Mouse (Mus musculus) E14TG2a.4 (cell line): Measurements from ENCODE around the gene Nln.

ENCODE experiments used
- H3K27me3 ChIP-seq: 2 replicates; pipeline ENCODE4 v1.6.1; 2014; ENCODE audit warnings: low read length, control low read depth; ENCODE audit not compliant: insufficient read depth
- H3K36me3 ChIP-seq: 2 replicates; pipeline ENCODE4 v1.6.1; 2014; ENCODE audit warnings: low read length, control low read depth; ENCODE audit not compliant: insufficient read depth
- H3K4me1 ChIP-seq: replicated peaks from 2 replicates; pipeline ENCODE4 v1.6.1; 2014; ENCODE audit warnings: low read depth, low read length, control low read depth
- H3K4me3 ChIP-seq: replicated peaks from 2 replicates; pipeline ENCODE4 v1.5.1; 2014; ENCODE audit warnings: mild to moderate bottlenecking, low read length
- H3K9me3 ChIP-seq: 2 replicates; pipeline ENCODE4 v1.6.1; 2014; ENCODE audit warnings: low read length, control low read depth
- CTCF ChIP-seq: conservative IDR thresholded peaks from 2 replicates; pipeline ENCODE4 v1.5.1; 2014; ENCODE audit warnings: low read length
- NANOG ChIP-seq: IDR thresholded peaks from 2 replicates; pipeline ENCODE4 v1.6.1; 2014; ENCODE audit warnings: borderline replicate concordance, low read length, mixed read lengths
- POU5F1 ChIP-seq: IDR thresholded peaks from 2 replicates; pipeline ENCODE4 v1.6.1; 2014; ENCODE audit warnings: low read length, borderline replicate concordance

Nln gene

GRCm38 (mm10) chr13:103982376-103982775, 127.0 kb downstream of the Nln start:
- TF ChIP-seq CTCF (peak; percentile 48), POU5F1 (no peak)
- H3K36me3 ChIP-seq: no peaks in the 10 kb centered on the region
- peaks cover 11% of the 10 kb centered on the region for H3K27me3 ChIP-seq
- H3K9me3 ChIP-seq: no peaks in the 10 kb centered on the region
- H3K4me3 ChIP-seq: no peak overlapping the region
- peaks cover 6% of the 10 kb centered on the region; the same call in 1 of the 2 replicates for H3K4me1 ChIP-seq

DNA sequence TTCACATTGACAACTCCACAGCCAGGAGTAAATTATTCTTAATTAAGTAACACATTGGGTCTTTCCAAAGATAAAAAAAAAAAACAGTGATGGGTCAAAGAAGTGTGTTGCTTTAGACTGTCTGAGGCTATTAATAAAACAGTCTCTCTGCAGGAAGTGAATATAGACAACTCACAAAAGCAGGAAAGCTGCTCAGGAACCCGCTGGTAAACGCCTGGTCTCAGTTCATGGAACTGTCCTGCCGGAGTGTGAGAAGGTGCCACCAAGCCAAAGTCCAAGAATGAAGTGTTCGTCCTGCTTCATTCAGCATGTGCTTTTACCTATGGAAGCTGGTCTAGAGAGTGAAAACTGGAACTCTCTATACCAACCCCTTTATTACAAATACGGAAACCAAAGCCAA, 129.0 kb downstream of the Nln start:
- Histone ChIP-seq H3K27me3 (peaks cover 3% of the 10 kb centered on the region), H3K36me3 (no peaks in the 10 kb centered on the region), H3K4me1 (peaks cover 6% of the 10 kb centered on the region; the same call in 1 of the 2 replicates), H3K4me3 (no peak overlapping the region), H3K9me3 (no peaks in the 10 kb centered on the region)
- TF ChIP-seq NANOG (no peak), CTCF (no peak)

- Histone ChIP-seq H3K27me3 (peaks cover 3% of the 10 kb centered on the region; the same call in 1 of the 2 replicates), H3K4me3 (no peak overlapping the region), H3K4me1 (peaks cover 6% of the 10 kb centered on the region; the same call in 1 of the 2 replicates), H3K9me3 (no peaks in the 10 kb centered on the region), H3K36me3 (no peaks in the 10 kb centered on the region)
- no peak for TF ChIP-seq POU5F1
- TF ChIP-seq CTCF: no peak
- no peak for TF ChIP-seq NANOG
These were observed 131.0 kb downstream of the Nln start for GRCm38 (mm10) chr13:103978286-103978866.

GRCm38 (mm10) chr13:103977844-103978243, 131.6 kb downstream of the Nln start:
- Histone ChIP-seq H3K9me3 (no peaks in the 10 kb centered on the region), H3K36me3 (no peaks in the 10 kb centered on the region), H3K4me1 (peaks cover 6% of the 10 kb centered on the region; the same call in 1 of the 2 replicates), H3K4me3 (no peak overlapping the region), H3K27me3 (0 out of 2 replicates have a peak, but pooled peaks cover 3% of the 10 kb centered on the region)
- TF ChIP-seq POU5F1 (no peak), CTCF (no peak), NANOG (no peak)

DNA sequence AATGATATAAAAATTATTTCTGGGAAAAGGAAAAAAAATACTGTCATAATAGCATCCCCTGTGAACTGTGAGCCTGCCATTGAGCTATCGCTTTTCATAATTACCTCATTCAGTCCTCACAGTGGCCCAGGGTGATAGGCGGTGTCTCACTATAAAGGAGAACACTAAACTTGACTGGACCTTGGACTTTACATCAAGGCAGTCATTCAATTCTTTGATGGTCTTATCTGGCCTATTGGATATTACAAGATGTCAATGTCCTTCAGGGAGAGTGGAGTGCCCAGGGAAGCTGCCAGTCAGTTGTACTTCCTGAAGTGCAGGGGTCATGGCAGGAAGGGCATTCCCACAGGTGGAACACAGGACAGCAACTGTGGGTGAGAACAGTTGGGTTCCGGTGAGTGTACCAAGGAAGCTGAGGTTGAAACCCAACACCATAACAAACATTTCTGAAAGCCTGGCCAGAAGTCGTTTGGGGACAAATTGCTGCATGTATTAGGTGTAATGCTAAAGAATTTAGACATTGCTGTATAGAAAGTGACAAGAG, 133.2 kb downstream of the Nln start:
- H3K4me3 ChIP-seq: no peak overlapping the region
- TF ChIP-seq POU5F1 (no peak), CTCF (no peak), NANOG (no peak)
- peaks cover 6% of the 10 kb centered on the region; the same call in 1 of the 2 replicates for H3K4me1 ChIP-seq
- no peaks in the 10 kb centered on the region for H3K9me3 ChIP-seq
- H3K27me3 ChIP-seq: 0 out of 2 replicates have a peak, but pooled peaks cover 3% of the 10 kb centered on the region
- no peaks in the 10 kb centered on the region for H3K36me3 ChIP-seq

DNA sequence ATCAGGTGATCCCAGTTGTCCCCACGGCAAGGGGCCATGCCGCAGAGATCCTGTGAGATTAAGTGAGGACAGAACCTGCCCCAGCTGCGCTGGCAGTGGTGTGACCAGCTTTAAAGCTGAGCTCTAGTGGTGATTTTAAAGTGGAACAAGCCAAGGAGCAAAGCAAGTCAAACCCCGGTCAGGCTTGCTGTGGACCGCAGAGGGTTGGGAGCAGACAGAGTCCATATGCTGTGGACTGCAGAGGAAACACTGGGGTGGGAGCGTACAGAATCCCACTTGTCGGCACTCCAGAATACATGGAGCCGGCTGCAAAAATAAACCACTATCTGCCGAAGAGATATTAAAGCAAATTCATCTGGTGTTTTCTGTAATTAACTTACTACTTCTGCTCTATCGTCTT, 134.3 kb downstream of the Nln start:
- TF ChIP-seq NANOG (no peak), POU5F1 (no peak)
- H3K36me3 ChIP-seq: no peaks in the 10 kb centered on the region
- no peak overlapping the region for H3K4me3 ChIP-seq
- H3K27me3 ChIP-seq: no peaks in the 10 kb centered on the region
- no peaks in the 10 kb centered on the region for H3K9me3 ChIP-seq
- H3K4me1 ChIP-seq: peaks cover 6% of the 10 kb centered on the region; the same call in 1 of the 2 replicates

- H3K4me1 ChIP-seq: peaks cover 6% of the 10 kb centered on the region; the same call in 1 of the 2 replicates
These were observed 135.4 kb downstream of the Nln start for GRCm38 (mm10) chr13:103973977-103974376.

More at GRCm38 (mm10) chr13:103973977-103974376, 135.4 kb downstream of the Nln start:
- no peaks in the 10 kb centered on the region for H3K27me3 ChIP-seq
- TF ChIP-seq POU5F1 (no peak), NANOG (no peak), CTCF (no peak)
- H3K36me3 ChIP-seq: no peaks in the 10 kb centered on the region
- no peak overlapping the region for H3K4me3 ChIP-seq
- H3K9me3 ChIP-seq: no peaks in the 10 kb centered on the region
